Mouse (Mus musculus): Measurements from ENCODE around the gene Rpl37.

DNA sequence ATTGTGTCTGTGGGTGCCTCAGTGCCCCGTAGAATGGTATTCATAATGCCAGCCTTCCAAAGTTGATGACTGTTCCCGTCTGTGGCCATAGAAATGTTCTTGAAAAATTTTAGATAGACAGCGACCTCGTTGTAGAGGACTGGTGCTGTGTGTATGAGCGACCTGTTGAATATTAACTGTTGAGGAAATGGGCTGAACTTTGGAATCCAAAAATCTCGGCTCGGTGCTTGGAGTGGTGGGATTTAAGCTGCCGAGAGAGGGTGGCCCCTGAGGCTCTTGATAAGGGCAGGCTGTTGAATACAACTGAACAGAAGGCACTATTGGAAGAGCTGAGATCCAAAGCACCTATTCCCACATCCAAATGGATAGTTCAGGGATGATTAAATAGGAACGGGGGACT lies 38.2 kb downstream of the Rpl37 start:
- TF ChIP-seq CTCF (IDR thresholded peaks at IDR 0.05; ENCODE audit: borderline replicate concordance, extremely low read depth, insufficient read depth, insufficient read length) (no peak), POLR2A (IDR thresholded peaks at IDR 0.05; ENCODE audit: borderline replicate concordance, extremely low read depth, insufficient read depth, insufficient read length, poor library complexity, severe bottlenecking) (no peak)

Data from brain, embryonic 14.5 days (tissue).